Comparison of ENCODE assay signal across 8 mouse cellular contexts in the genomic region with DNA sequence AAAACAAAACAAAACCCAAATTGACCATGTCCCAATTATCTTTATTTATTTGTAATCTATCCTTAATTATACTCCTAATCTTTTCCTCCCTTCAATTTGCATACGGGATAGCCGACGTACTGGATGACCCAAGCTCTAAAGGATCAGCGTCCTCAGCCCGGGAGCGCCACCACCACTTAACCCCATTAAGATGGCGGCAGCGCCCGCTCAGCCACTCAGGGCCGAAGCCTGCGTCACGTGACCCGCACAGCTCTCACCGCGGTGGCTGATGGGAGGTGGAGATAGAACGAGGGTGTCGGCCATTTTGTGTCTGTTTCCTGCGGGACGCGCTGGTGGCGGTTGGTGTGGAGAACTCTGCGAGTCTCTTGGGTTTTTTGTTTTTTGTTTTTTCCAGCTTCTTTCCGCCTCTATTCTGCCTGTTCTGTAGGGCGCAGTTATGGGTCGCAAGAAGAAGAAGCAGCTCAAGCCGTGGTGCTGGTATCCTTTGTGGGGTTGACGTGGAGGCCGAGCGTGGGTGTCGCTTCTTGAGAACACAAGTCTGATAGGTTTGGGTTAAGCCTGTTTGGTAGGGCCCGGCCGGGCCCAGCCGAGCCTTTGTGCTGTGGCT. TPM values are rescaled to one million over a fixed set of nuclear protein-coding genes. Genes with fewer than 3 reads are reported as not detected.
A peak's percentile ranks its signal among the peaks of the same experiment; 100 is the strongest.
DNase-seq lines count a peak whose midpoint lies in the region; ATAC-seq lines count a peak whose summit lies in the region.

A gene (plus strand): TSS at position 261 of the 607 bp plus-strand sequence.

- no peaks in the 10 kb centered on the region for H3K9me3 ChIP-seq in forebrain, embryonic 14.5 days (replicated peaks; ENCODE audit: control insufficient read depth, low read length)
- H3K9me3 ChIP-seq in neural tube, embryonic 15.5 days (replicated peaks): no peaks in the 10 kb centered on the region

- H3K27me3 ChIP-seq in forebrain, embryonic 14.5 days (replicated peaks; ENCODE audit: control insufficient read depth, insufficient read depth, low read length): no peaks in the 10 kb centered on the region
- H3K27me3 ChIP-seq in neural tube, embryonic 15.5 days (replicated peaks): no peaks in the 10 kb centered on the region

- intact Hi-C loops in heart, postnatal 14 days (cut with DNase I): no loop called here

- peak; percentile 96 for ATAC-seq in forebrain, embryonic 14.5 days
- peak; percentile 95 for ATAC-seq in neural tube, embryonic 15.5 days (ENCODE audit: low FRiP score)

- H3K4me3 ChIP-seq in forebrain, embryonic 14.5 days (ENCODE audit: low read depth, low read length): peak within 1 kb of the TSS; percentile 77
- H3K4me3 ChIP-seq in neural tube, embryonic 15.5 days (replicated peaks): peak within 1 kb of the TSS; percentile 94

- peak within 1 kb of the TSS; percentile 97 for H3K9ac ChIP-seq in forebrain, embryonic 14.5 days (ENCODE audit: low read length)
- H3K9ac ChIP-seq in neural tube, embryonic 15.5 days (replicated peaks): peak within 1 kb of the TSS; percentile 98

- H3K36me3 ChIP-seq in forebrain, embryonic 14.5 days (ENCODE audit: control insufficient read depth, insufficient read depth, low read length): peaks cover 19% of the 10 kb centered on the region
- peaks cover 9% of the 10 kb centered on the region for H3K36me3 ChIP-seq in neural tube, embryonic 15.5 days

- peak within 1 kb of the TSS; percentile 88 for H3K4me2 ChIP-seq in forebrain, embryonic 14.5 days (ENCODE audit: low read length)
- H3K4me2 ChIP-seq in neural tube, embryonic 15.5 days: peak within 1 kb of the TSS; percentile 94

- WGBS in forebrain, embryonic 14.5 days: under 1% methylated on average over 33 of the region's 33 CpGs
- under 1% methylated on average over 33 of the region's 33 CpGs for WGBS in neural tube, embryonic 15.5 days

- H3K4me1 ChIP-seq in forebrain, embryonic 14.5 days (ENCODE audit: control insufficient read depth, insufficient read depth, low read length): peaks cover 24% of the 10 kb centered on the region
- peaks cover 42% of the 10 kb centered on the region for H3K4me1 ChIP-seq in neural tube, embryonic 15.5 days

- peak within 1 kb of the TSS; percentile 81 for H3K27ac ChIP-seq in forebrain, embryonic 14.5 days (ENCODE audit: low read depth, low read length)
- peak within 1 kb of the TSS; percentile 95 for H3K27ac ChIP-seq in neural tube, embryonic 15.5 days (replicated peaks)

- DNase-seq in ES-CJ7 (ENCODE audit: low read depth, low spot score): peak; percentile 98
- DNase-seq in cerebellum, adult 11 months: peak; percentile 96
- peak; percentile 99 for DNase-seq in forebrain, embryonic 14.5 days (ENCODE audit: low spot score)
- peak; percentile 96 to 99 for DNase-seq in heart, postnatal 14 days
- peak; percentile 98 for DNase-seq in layer of hippocampus, adult 11-12 months (ENCODE audit: low spot score)
- DNase-seq in lung, adult 18-20 months: peak; percentile 98
- peak; percentile 98 for DNase-seq in testis, postnatal 14 days (ENCODE audit: low spot score)

RNA-seq across cellular contexts. Expression of the gene that starts here (rescaled TPM):
- 302 and 305 TPM in 2 replicates for polyA plus RNA-seq in forebrain, embryonic 14.5 days (2014; fragmentation: Nextera tagmentation; extraction: Ambion mirVana)
- total RNA-seq in heart, postnatal 14 days (2021): 10 to 100 TPM; 85.8 to 99.0 TPM
- polyA plus RNA-seq in neural tube, embryonic 15.5 days (2015; fragmentation: Nextera tagmentation; extraction: Ambion mirVana): 168 and 184 TPM in 2 replicates

Comparison
In these comparisons a context has a peak if more than half of its experiments do, and no peak if none do; other contexts are left out.
1. Peak in every context shown above with its lines: DNase-seq, ATAC-seq, H3K4me3 ChIP-seq and H3K27ac ChIP-seq.